Mouse (Mus musculus) stomach, embryonic 15.5 days (tissue): ENCODE measurements around the gene Gm5475. TPM values are rescaled to one million over a fixed set of nuclear protein-coding genes. Genes with fewer than 3 reads are reported as not detected.
"Not testable (repeated sequence)": the region's sequence is repeated elsewhere in the genome, so short reads cannot be mapped to it uniquely, and the experiment has no call there.

Experiments used
- ATAC-seq: fragments of 200-750 bp; cut with Nextera tagmentation; 2 replicates; pipeline ENCODE4 v1.8.0; 2017; ENCODE audit warnings: low read depth, moderate number of reproducible peaks, moderate TSS enrichment; ENCODE audit not compliant: insufficient read depth, low FRiP score
- H3K27ac ChIP-seq: fragments of 300-500 bp; sonication (generic); 2 replicates; pipeline ENCODE4 v1.5.1; 2015; ENCODE audit warnings: mild to moderate bottlenecking, inconsistent platforms
- H3K27me3 ChIP-seq: fragments of 300-500 bp; sonication (generic); replicated peaks from 2 replicates; pipeline ENCODE4 v1.6.1; 2015; ENCODE audit warnings: inconsistent platforms
- H3K36me3 ChIP-seq: fragments of 300-500 bp; sonication (generic); 2 replicates; pipeline ENCODE4 v1.6.1; 2015; ENCODE audit warnings: inconsistent platforms
- H3K4me1 ChIP-seq: fragments of 300-500 bp; sonication (generic); 2 replicates; pipeline ENCODE4 v1.6.1; 2015; ENCODE audit warnings: inconsistent platforms
- H3K4me2 ChIP-seq: fragments of 300-500 bp; sonication (generic); 2 replicates; pipeline ENCODE4 v1.6.1; 2015; ENCODE audit warnings: mild to moderate bottlenecking, inconsistent platforms
- H3K4me3 ChIP-seq: fragments of 300-500 bp; sonication (generic); replicated peaks from 2 replicates; pipeline ENCODE4 v1.5.1; 2015; ENCODE audit warnings: inconsistent platforms
- H3K9ac ChIP-seq: fragments of 300-500 bp; sonication (generic); 2 replicates; pipeline ENCODE4 v1.6.1; 2015; ENCODE audit warnings: inconsistent platforms
- H3K9me3 ChIP-seq: fragments of 300-500 bp; sonication (generic); 2 replicates; pipeline ENCODE4 v1.6.1; 2016; ENCODE audit warnings: inconsistent platforms
- WGBS: fragments of 180-500 bp; shearing (Covaris S2); methylation state at CpG from one replicate; pipeline ENCODE4 v1.1.7; 2015; 5-methylcytosine and 5-hydroxymethylcytosine counted together
- polyA plus RNA-seq: library from polyadenylated mRNA; unstranded; fragments of >200 nt; fragmentation: Nextera tagmentation; extraction: Ambion mirVana; gene quantifications from 2 replicates; pipeline ENCODE4 v1.2.1, GENCODE M21; 2015

Gm5475 gene
- 0.05 and 0.12 TPM in 2 replicates for polyA plus RNA-seq

DNA sequence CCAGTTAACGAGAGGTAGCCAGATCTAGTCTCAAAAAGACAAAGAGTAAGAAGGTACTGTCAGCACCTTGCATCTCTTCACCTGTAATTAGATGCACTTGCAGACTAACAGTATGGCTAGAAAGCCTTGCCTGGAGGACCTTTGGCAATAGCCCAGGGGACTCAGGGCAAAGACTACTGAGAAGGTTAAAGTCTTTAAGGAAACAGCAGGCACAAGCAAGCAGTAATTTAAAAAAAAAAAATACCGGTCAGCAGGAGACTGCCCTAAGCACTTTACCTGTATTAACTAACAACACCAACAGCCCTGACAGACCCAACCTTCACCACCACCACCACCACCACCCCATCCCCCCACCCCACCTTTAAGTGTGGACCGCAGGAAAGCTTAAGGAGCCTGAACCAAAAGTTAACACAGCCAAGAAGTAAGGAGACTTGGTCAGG is at the start of gene Gm5475:
Gene Gm5475, plus strand, starts transcription at position 390 of the 440 bp plus-strand sequence.
- 27% methylated on average over 3 of the region's 3 CpGs for WGBS
- not testable (repeated sequence) for ATAC-seq, H3K36me3 ChIP-seq, H3K9me3 ChIP-seq, H3K27me3 ChIP-seq
- H3K4me1 ChIP-seq: peaks cover 32% of the 10 kb centered on the region
- H3K4me2 ChIP-seq: peak within 1 kb of the TSS; percentile 99
- peak within 1 kb of the TSS; percentile 21 for H3K27ac ChIP-seq
- peak within 1 kb of the TSS; percentile 92 for H3K4me3 ChIP-seq
- H3K9ac ChIP-seq: peak within 1 kb of the TSS; percentile 81

DNA sequence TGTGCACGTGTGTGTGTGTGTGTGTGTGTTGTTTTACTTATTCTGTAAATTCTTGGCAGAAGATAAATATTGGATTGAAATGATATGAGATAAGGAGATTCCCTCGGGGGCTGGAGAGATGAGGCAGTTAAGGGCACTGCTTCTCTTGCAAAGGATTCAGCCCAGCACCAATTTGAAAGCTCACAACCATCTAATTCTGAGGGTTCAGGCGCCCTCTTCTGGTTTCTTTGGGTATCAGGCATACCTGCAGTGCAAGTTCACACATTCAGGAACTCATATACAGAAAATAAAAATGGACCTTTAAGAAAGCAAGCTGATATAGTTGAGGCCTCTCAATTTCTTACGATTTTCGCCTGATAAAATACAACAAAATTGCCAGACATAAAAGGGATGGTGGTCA is 46.9 kb upstream of the Gm5475 start:
- Histone ChIP-seq H3K27me3 (no peaks in the 10 kb centered on the region), H3K4me3 (no peak overlapping the region), H3K4me1 (no peaks in the 10 kb centered on the region), H3K4me2 (no peak overlapping the region), H3K36me3 (no peaks in the 10 kb centered on the region), H3K9ac (no peak overlapping the region), H3K9me3 (no peaks in the 10 kb centered on the region), H3K27ac (no peak overlapping the region)
- no peak for ATAC-seq
- WGBS: 33% methylated on average over 5 of the region's 5 CpGs

DNA sequence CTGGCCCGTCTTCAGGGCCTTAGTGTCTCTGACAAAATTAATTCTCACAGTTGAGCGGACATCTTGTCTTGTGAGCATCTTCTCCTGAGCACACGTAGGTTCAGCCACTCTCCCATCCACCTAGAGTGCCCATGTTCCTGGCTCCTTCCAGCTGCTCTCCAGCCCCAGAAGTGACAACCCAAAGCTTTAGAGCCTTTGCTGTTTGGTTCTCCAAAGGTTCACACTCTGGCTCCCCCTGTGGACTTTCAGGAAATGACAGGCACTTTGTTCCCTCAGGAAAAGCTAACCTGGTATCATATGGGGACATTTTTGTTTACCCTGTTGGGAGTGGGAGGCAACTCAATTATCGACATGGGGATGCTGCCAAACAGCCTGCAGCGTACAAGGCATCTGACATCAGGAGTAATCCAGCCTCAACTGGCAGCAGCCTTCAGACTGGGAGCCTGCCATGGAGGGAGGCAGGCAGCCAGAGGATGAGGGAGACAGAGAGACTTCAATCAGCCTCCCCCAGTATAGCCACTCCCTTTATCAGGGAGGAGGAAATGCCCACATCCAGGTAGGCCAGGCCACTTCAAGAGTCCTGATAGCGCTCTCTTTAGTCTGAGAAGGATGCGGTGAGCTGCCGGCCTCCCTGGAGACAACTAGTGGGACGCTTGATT is 44.0 kb upstream of the Gm5475 start:
- not testable (repeated sequence) for H3K36me3 ChIP-seq, H3K9me3 ChIP-seq, H3K27ac ChIP-seq, H3K9ac ChIP-seq, H3K4me3 ChIP-seq, H3K4me2 ChIP-seq, H3K4me1 ChIP-seq, H3K27me3 ChIP-seq, ATAC-seq
- WGBS: 47% methylated on average over 4 of the region's 9 CpGs

DNA sequence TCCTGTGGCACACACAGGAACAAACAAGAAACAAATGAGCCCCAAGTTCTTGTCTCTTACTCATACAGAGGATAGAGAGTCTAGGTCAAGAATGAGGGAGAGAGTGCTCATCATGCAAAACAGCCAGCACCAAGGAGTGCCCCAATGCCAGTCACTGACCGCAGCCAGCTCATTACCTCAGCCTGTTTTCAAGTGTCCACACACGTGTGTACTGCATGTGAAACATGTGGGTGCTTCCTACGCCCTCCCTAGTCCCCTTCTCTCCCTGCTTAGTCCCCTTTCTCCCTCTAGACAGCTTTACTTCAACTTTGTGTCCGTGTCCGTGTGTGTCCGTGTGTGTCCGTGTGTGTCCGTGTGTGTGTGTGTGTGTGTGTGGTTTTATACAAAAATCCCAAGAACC is 42.3 kb upstream of the Gm5475 start:
- H3K4me2 ChIP-seq: no peak overlapping the region
- ATAC-seq: no peak
- H3K27me3 ChIP-seq: no peaks in the 10 kb centered on the region
- H3K27ac ChIP-seq: no peak overlapping the region
- no peak overlapping the region for H3K4me3 ChIP-seq
- no peak overlapping the region for H3K9ac ChIP-seq
- H3K9me3 ChIP-seq: no peaks in the 10 kb centered on the region
- H3K4me1 ChIP-seq: no peaks in the 10 kb centered on the region
- WGBS: 85% methylated on average over 8 of the region's 8 CpGs
- no peaks in the 10 kb centered on the region for H3K36me3 ChIP-seq

DNA sequence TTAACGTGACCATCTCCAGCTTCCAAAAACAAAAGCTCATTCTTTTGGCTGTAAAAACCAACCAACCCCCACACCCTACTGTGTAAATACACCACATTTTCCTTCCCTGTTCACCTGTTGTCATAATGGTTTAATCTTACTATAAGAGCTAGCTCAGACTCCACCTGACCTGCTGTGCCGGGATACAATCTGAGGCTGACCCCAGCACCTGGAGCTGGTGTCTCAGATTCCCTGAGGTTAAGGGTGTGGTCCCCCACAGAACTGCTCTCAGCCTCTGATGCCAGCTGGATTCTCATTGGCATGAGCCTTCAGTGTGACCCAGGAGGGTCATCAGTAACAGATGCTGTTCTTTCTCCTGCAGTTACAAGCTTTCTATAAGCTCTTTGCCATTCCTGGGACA is 41.8 kb upstream of the Gm5475 start:
- Histone ChIP-seq H3K36me3 (no peaks in the 10 kb centered on the region), H3K4me2 (no peak overlapping the region), H3K4me3 (no peak overlapping the region), H3K27me3 (no peaks in the 10 kb centered on the region), H3K27ac (no peak overlapping the region), H3K9me3 (no peaks in the 10 kb centered on the region), H3K4me1 (no peaks in the 10 kb centered on the region), H3K9ac (no peak overlapping the region)
- WGBS: 55% methylated on average over 2 of the region's 2 CpGs
- peak; percentile 53; the same call in 1 of the 2 replicates for ATAC-seq

DNA sequence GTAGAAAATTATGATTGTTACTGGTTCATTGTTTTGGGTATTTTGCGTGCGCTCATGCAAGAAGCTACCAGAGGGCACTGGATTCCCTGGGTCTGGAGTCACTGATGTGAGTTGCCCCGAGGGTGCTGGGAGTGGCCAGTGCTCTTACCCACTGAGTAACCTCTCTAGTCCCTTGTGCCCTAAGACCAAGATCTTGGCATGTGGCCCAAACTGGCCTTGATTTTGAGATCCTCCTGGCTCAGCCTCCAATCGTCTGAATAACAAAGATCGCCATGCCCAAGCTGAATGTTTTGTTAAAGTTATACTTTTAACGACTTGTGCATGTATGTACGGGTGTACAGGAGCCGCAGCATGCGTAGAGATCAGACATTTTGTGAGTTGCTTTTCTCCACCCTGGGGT is 36.2 kb upstream of the Gm5475 start:
- H3K27ac ChIP-seq: no peak overlapping the region
- no peak overlapping the region for H3K9ac ChIP-seq
- 90% methylated on average over 9 of the region's 9 CpGs for WGBS
- H3K4me3 ChIP-seq: no peak overlapping the region
- no peaks in the 10 kb centered on the region for H3K27me3 ChIP-seq
- ATAC-seq: no peak
- H3K9me3 ChIP-seq: no peaks in the 10 kb centered on the region
- H3K4me1 ChIP-seq: no peaks in the 10 kb centered on the region
- no peak overlapping the region for H3K4me2 ChIP-seq
- no peaks in the 10 kb centered on the region for H3K36me3 ChIP-seq

DNA sequence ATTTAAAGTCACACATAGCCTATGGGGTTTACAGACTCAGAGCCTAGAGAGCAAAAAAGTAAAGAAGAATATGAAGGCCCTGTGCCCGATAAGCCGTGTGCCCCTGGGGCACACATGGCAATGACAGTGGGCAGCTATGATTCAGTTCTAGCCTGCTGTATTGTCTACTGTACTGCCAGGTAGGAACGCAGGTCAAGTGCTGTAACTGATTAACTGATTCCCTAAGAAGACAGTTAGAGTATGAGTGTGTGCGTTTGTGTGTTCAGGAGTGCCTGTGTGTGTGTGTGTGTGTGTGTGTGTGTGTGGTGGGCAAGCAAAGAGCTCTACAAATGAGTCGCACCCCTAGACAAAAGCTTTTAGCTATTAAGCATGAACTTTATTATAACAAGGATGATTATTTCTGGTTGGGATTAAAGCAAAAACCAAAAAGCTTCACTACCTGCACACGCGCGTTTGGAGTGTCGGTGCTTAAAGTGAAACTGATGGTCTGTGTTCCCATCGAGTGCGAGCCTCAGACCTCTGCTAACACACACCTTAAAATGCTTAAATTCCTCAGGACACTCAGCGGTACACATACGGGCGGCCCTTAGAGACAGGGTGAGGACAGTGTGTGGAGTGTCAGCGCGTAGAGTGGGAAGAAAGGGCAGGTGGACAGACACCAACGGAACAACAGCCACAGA is 34.3 kb upstream of the Gm5475 start:
- Histone ChIP-seq H3K4me2 (no peak overlapping the region), H3K27me3 (no peaks in the 10 kb centered on the region), H3K9ac (no peak overlapping the region), H3K36me3 (no peaks in the 10 kb centered on the region), H3K9me3 (no peaks in the 10 kb centered on the region), H3K4me1 (no peaks in the 10 kb centered on the region), H3K4me3 (no peak overlapping the region), H3K27ac (no peak overlapping the region)
- 86% methylated on average over 17 of the region's 17 CpGs for WGBS
- no peak for ATAC-seq

DNA sequence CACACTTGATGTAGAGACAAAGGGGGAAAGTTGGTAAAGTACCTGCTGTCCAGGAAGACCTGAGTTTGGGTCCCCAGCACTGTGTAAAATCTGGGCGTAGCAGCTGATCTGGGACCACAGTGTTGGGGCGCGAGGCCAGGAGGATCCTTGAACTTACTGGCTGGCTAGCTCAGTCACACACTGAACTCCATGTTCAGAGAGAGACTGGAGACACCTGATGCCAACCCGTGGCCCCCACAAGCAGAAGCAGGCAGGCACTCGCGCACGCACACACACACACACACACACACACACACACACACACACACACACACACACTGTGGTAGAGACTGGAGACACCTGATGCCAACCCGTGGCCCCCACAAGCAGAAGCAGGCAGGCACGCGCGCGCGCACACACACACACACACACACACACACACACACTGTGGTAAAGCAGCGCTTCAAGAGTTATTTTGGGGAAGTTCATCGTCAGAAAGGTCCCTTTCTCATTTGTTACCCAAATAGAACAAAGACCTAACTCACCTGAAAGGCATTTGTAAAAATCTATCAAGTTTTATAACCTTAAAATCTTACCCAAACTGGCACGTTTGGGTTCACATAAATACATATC is 33.6 kb upstream of the Gm5475 start:
- no peaks in the 10 kb centered on the region for H3K36me3 ChIP-seq
- H3K9ac ChIP-seq: no peak overlapping the region
- H3K9me3 ChIP-seq: no peaks in the 10 kb centered on the region
- no peak overlapping the region for H3K4me2 ChIP-seq
- no peak overlapping the region for H3K27ac ChIP-seq
- H3K4me3 ChIP-seq: no peak overlapping the region
- WGBS: 84% methylated on average over 16 of the region's 16 CpGs
- no peaks in the 10 kb centered on the region for H3K4me1 ChIP-seq
- no peak for ATAC-seq
- H3K27me3 ChIP-seq: no peaks in the 10 kb centered on the region

DNA sequence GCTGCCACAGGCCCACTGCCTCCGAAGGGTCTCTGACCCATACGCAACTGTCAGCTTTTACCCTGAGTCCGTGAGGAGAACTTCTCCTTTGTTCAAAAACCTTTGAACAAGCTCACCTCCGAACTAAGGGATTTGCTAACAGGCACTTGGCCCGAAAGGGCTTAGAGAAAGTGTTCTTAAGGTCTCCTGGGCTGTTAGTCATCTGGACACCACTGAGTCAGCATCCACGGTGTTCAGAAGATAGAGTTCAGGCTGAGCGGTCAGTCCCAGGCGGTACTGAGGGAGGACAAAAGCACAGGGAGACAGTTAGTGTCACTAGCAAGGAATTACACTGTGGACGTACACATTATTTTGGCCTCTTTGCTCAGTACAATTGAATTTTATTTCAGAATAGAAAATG is 33.1 kb upstream of the Gm5475 start:
- H3K9ac ChIP-seq: no peak overlapping the region
- no peak overlapping the region for H3K4me2 ChIP-seq
- H3K36me3 ChIP-seq: peaks cover 1% of the 10 kb centered on the region
- H3K27me3 ChIP-seq: no peaks in the 10 kb centered on the region
- ATAC-seq: no peak
- no peaks in the 10 kb centered on the region for H3K9me3 ChIP-seq
- H3K27ac ChIP-seq: no peak overlapping the region
- no peak overlapping the region for H3K4me3 ChIP-seq
- WGBS: 64% methylated on average over 9 of the region's 9 CpGs
- H3K4me1 ChIP-seq: no peaks in the 10 kb centered on the region

DNA sequence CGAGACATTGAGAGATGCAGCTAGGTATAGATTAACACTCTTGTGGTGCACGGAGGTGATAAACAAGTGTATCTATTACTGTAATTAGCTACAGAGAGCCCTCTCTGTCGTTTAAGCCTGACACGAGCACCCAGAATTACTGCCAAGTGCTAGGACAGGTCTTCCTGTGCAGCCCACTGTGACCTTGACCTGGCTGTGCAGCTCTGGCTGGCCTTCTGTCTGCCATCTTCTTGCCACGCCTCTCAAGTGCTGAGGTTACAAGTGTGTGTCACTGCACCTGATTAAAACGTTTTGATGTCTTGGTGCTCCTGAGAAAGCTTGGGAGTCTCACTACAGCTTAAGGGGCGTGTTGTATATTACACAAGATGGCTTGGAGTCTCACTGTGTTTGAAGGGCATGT is 30.9 kb upstream of the Gm5475 start:
- Histone ChIP-seq H3K27ac (no peak overlapping the region), H3K9me3 (no peaks in the 10 kb centered on the region), H3K9ac (no peak overlapping the region), H3K27me3 (no peaks in the 10 kb centered on the region), H3K4me3 (no peak overlapping the region), H3K36me3 (peaks cover 10% of the 10 kb centered on the region), H3K4me2 (no peak overlapping the region), H3K4me1 (no peaks in the 10 kb centered on the region)
- ATAC-seq: no peak
- WGBS: 63% methylated on average over 7 of the region's 7 CpGs

DNA sequence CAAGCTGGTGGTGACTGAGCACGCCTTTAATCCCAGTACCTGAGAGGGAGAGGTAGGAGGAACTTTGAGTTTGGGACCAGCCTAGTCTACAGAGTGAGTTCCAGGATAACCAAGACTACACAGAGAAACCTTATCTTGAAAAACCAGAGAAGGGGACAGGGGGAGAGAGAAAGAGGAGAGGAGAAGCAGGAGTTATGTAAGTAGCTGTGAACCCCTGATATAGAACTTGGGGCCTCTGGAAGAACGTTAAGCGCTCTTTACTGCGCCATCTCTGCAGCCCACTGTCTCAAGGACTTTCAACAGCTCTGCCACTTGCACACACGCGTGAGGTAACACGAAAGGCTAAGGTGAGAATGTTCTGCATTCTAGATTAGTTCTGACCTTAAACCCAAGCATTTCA is 30.3 kb upstream of the Gm5475 start:
- Histone ChIP-seq H3K9ac (no peak overlapping the region), H3K4me2 (no peak overlapping the region), H3K4me3 (no peak overlapping the region), H3K27ac (no peak overlapping the region), H3K4me1 (no peaks in the 10 kb centered on the region), H3K27me3 (no peaks in the 10 kb centered on the region), H3K9me3 (no peaks in the 10 kb centered on the region), H3K36me3 (peaks cover 15% of the 10 kb centered on the region)
- 89% methylated on average over 7 of the region's 7 CpGs for WGBS
- ATAC-seq: peak; percentile 75; the same call in 1 of the 2 replicates

DNA sequence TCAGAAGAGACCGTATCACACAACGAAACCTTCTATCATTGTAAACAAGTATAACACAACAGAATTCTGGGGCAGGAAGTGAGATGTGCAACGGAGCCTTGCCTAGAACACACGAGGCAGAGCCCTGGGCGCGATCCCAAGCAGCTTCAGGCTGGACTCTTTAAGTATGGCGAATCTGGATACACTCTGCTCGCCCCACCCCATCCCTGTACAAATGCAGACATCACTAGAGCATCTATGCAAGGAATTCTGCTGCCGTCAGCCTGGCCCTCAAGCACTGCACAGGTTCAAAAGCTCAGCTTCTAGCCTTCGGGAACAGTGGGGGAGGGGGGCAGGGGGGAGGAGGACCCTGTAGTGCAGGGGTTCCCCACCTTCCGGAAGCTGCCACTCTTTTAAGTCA is 28.9 kb upstream of the Gm5475 start:
- WGBS: 79% methylated on average over 11 of the region's 11 CpGs
- peaks cover 27% of the 10 kb centered on the region for H3K36me3 ChIP-seq
- no peak overlapping the region for H3K27ac ChIP-seq
- H3K4me2 ChIP-seq: no peak overlapping the region
- H3K27me3 ChIP-seq: no peaks in the 10 kb centered on the region
- H3K4me1 ChIP-seq: no peaks in the 10 kb centered on the region
- ATAC-seq: no peak
- H3K9me3 ChIP-seq: no peaks in the 10 kb centered on the region
- H3K9ac ChIP-seq: no peak overlapping the region
- H3K4me3 ChIP-seq: no peak overlapping the region
